Mouse (Mus musculus) layer of hippocampus, adult 8-10 months (tissue): ENCODE data around the gene 2610507B11Rik. TPM values are rescaled to one million over a fixed set of nuclear protein-coding genes. Genes with fewer than 3 reads are reported as not detected.
"Not testable (repeated sequence)": the region's sequence is repeated elsewhere in the genome, so short reads cannot be mapped to it uniquely, and the experiment has no call there.

Experiments
- DNase-seq, 2 experiments: peaks; one replicate each; pipeline ENCODE4 v3.0.0; 2022; ENCODE audit warnings: low spot score in 2 of 2
- total RNA-seq, 4 experiments: library from RNA; stranded (reverse); gene quantifications; 2 replicates each; pipeline ENCODE4 v1.2.4; 2022

The 2610507B11Rik gene
- 100 to 1,000 TPM; 181 to 208 (median 193) TPM for total RNA-seq

GRCm38 (mm10) chr11:78261380-78262352 lies at the start of gene 2610507B11Rik:
Gene 2610507B11Rik (plus strand): TSS chr11:78261752.
- peak; percentile 73 to 79 for DNase-seq

GRCm38 (mm10) chr11:78213086-78213817 lies 48.3 kb upstream of the 2610507B11Rik start:
- DNase-seq, result no peak

- DNase-seq, result peak in 1 of 2 experiments; percentile 56
These were observed 45.7 kb upstream of the 2610507B11Rik start for GRCm38 (mm10) chr11:78215709-78216317.

- DNase-seq, result no peak
These were observed 38.0 kb upstream of the 2610507B11Rik start for GRCm38 (mm10) chr11:78223586-78223985.

- no peak for DNase-seq
These were observed 30.0 kb upstream of the 2610507B11Rik start for GRCm38 (mm10) chr11:78231518-78231917.

GRCm38 (mm10) chr11:78240193-78240857 lies 21.2 kb upstream of the 2610507B11Rik start:
- peak; percentile 70 to 72 for DNase-seq

- DNase-seq, result no peak
These were observed 16.3 kb upstream of the 2610507B11Rik start for GRCm38 (mm10) chr11:78245261-78245626.

- DNase-seq, result peak; percentile 84 to 85
These were observed 15.8 kb upstream of the 2610507B11Rik start, which contains the start of the genes Sdf2 and Supt6 for GRCm38 (mm10) chr11:78245627-78246317. Gene Sdf2 (plus strand): TSS chr11:78245746. Gene Supt6 (minus strand): TSS chr11:78245987.

GRCm38 (mm10) chr11:78246318-78247011 lies 15.1 kb upstream of the 2610507B11Rik start:
- DNase-seq, result no peak

GRCm38 (mm10) chr11:78247012-78247348 lies 14.6 kb upstream of the 2610507B11Rik start:
- no peak for DNase-seq

- no peak for DNase-seq
These were observed 13.8 kb upstream of the 2610507B11Rik start for GRCm38 (mm10) chr11:78247727-78248140.

GRCm38 (mm10) chr11:78256618-78257017 lies 4.9 kb upstream of the 2610507B11Rik start:
- no peak for DNase-seq

- no peak for DNase-seq
These were observed 878 bp upstream of the 2610507B11Rik start for GRCm38 (mm10) chr11:78260489-78261258.

- peak in 1 of 2 experiments; percentile 32 for DNase-seq
These were observed 998 bp downstream of the 2610507B11Rik start for GRCm38 (mm10) chr11:78262550-78262949.

- DNase-seq, result no peak
These were observed 4.0 kb downstream of the 2610507B11Rik start for GRCm38 (mm10) chr11:78265571-78265970.

GRCm38 (mm10) chr11:78271986-78272385 lies 10.4 kb downstream of the 2610507B11Rik start:
- DNase-seq, result peak; percentile 76 to 83

GRCm38 (mm10) chr11:78275596-78275995 lies 14.0 kb downstream of the 2610507B11Rik start:
- no peak for DNase-seq

GRCm38 (mm10) chr11:78276169-78276568 lies 14.6 kb downstream of the 2610507B11Rik start:
- DNase-seq, result not testable (repeated sequence)

- DNase-seq, result no peak
These were observed 17.3 kb downstream of the 2610507B11Rik start for GRCm38 (mm10) chr11:78278853-78279252.
